In genomic region chr6:122602992-122603322, GRCm38 (mm10) we compare ENCODE assay signal across 8 mouse cellular contexts. TPM values are rescaled to one million over a fixed set of nuclear protein-coding genes. Genes with fewer than 3 reads are reported as not detected.
DNase-seq lines count a peak whose midpoint lies in the region; ATAC-seq lines count a peak whose summit lies in the region.

No protein-coding gene starts in this region.

- no peak for ATAC-seq in forebrain, embryonic 11.5 days (replicated peaks; ENCODE audit: low FRiP score)
- ATAC-seq in heart, embryonic 14.5 days (ENCODE audit: insufficient number of reproducible peaks, insufficient read depth, low FRiP score, low read depth), result no peak

- H3K27ac ChIP-seq in forebrain, embryonic 10.5 days, result no peak overlapping the region
- H3K27ac ChIP-seq in forebrain, embryonic 11.5 days (ENCODE audit: low read depth, low read length), result no peak overlapping the region
- peak overlapping the region in 1 of 2 experiments; percentile 52; a peak in 1 of 4 replicates for H3K27ac ChIP-seq in heart, embryonic 14.5 days (replicated peaks in 1 of 2; ENCODE audit: control insufficient read depth in 1 of 2, insufficient read depth in 1 of 2, low read depth in 2 of 2, low read length in 2 of 2)

- H3K9me3 ChIP-seq in forebrain, embryonic 10.5 days, result no peaks in the 10 kb centered on the region
- H3K9me3 ChIP-seq in forebrain, embryonic 11.5 days (ENCODE audit: control insufficient read depth, low read length), result no peaks in the 10 kb centered on the region
- no peaks in the 10 kb centered on the region for H3K9me3 ChIP-seq in heart, embryonic 14.5 days (ENCODE audit: control insufficient read depth, low read length)

- no peak for DNase-seq in forebrain, embryonic 10.5 days (ENCODE audit: extremely low spot score, low spot score)
- DNase-seq in forebrain, embryonic 11.5 days (ENCODE audit: low spot score), result no peak
- peak; percentile 49 for DNase-seq in CD4-positive, CD25-positive, alpha-beta regulatory T cell, adult 2 months (ENCODE audit: low read depth, low spot score)
- peak; percentile 17 for DNase-seq in lung, postnatal 10 days
- DNase-seq in right cerebral cortex, adult 2 months (ENCODE audit: low spot score in 2 of 2), result no peak
- DNase-seq in T-cell, adult 2 months (ENCODE audit: low spot score), result no peak
- no peak for DNase-seq in kidney, adult 11 months

- H3K4me2 ChIP-seq in forebrain, embryonic 11.5 days (ENCODE audit: low read depth, low read length, severe bottlenecking), result no peak overlapping the region
- peak overlapping the region; percentile 79 for H3K4me2 ChIP-seq in heart, embryonic 14.5 days (ENCODE audit: low read length)

- H3K27me3 ChIP-seq in forebrain, embryonic 10.5 days (ENCODE audit: poor library complexity, severe bottlenecking), result no peaks in the 10 kb centered on the region
- no peaks in the 10 kb centered on the region for H3K27me3 ChIP-seq in forebrain, embryonic 11.5 days (ENCODE audit: control insufficient read depth, insufficient read depth, low read length)
- no peaks in the 10 kb centered on the region for H3K27me3 ChIP-seq in heart, embryonic 14.5 days (ENCODE audit: control insufficient read depth, insufficient read depth, low read length)

- H3K4me1 ChIP-seq in forebrain, embryonic 10.5 days, result peaks cover 9% of the 10 kb centered on the region
- H3K4me1 ChIP-seq in forebrain, embryonic 11.5 days (replicated peaks; ENCODE audit: control insufficient read depth, insufficient read depth, low read length), result no peaks in the 10 kb centered on the region
- no peaks in the 10 kb centered on the region for H3K4me1 ChIP-seq in heart, embryonic 14.5 days (ENCODE audit: control insufficient read depth in 2 of 2, insufficient read depth in 2 of 2, low read length in 2 of 2)

- no peaks in the 10 kb centered on the region for H3K36me3 ChIP-seq in forebrain, embryonic 10.5 days (replicated peaks)
- no peaks in the 10 kb centered on the region for H3K36me3 ChIP-seq in forebrain, embryonic 11.5 days (ENCODE audit: control insufficient read depth, insufficient read depth, low read length)
- H3K36me3 ChIP-seq in heart, embryonic 14.5 days (ENCODE audit: control insufficient read depth, insufficient read depth, low read length), result no peaks in the 10 kb centered on the region

- WGBS in forebrain, embryonic 10.5 days, result 74% methylated on average over 1 of the region's 1 CpGs
- 56% methylated on average over 1 of the region's 1 CpGs for WGBS in forebrain, embryonic 11.5 days
- 32% methylated on average over 1 of the region's 1 CpGs for WGBS in heart, embryonic 14.5 days

- no peak overlapping the region for H3K9ac ChIP-seq in forebrain, embryonic 11.5 days (ENCODE audit: low read length)
- peak overlapping the region; percentile 75; the same call in 1 of the 2 replicates for H3K9ac ChIP-seq in heart, embryonic 14.5 days (ENCODE audit: low read length)

- peak overlapping the region; percentile 52; the same call in 1 of the 2 replicates for H3K4me3 ChIP-seq in forebrain, embryonic 10.5 days
- H3K4me3 ChIP-seq in forebrain, embryonic 11.5 days (ENCODE audit: low read depth, low read length), result no peak overlapping the region
- peak overlapping the region in 1 of 2 experiments; percentile 57; a peak in 2 of 4 replicates for H3K4me3 ChIP-seq in heart, embryonic 14.5 days (ENCODE audit: control insufficient read depth in 1 of 2, insufficient read depth in 1 of 2, low read depth in 1 of 2, low read length in 2 of 2)

RNA-seq across cellular contexts. Expression of gene Apobec1, which starts 0.7 kb away (rescaled TPM):
- polyA plus RNA-seq in forebrain, embryonic 10.5 days (2016; fragmentation: Nextera tagmentation; extraction: Ambion mirVana), result 1.4 and 1.5 TPM in 2 replicates
- 1.2 and 1.7 TPM in 2 replicates for polyA plus RNA-seq in forebrain, embryonic 11.5 days (2014; fragmentation: Nextera tagmentation; extraction: Ambion mirVana)
- polyA plus RNA-seq in heart, embryonic 14.5 days (2014; fragmentation: Nextera tagmentation; extraction: Ambion mirVana), result 4.9 and 6.0 TPM in 2 replicates

RNA-seq across cellular contexts. Expression of gene Gdf3, which starts 6.9 kb away (rescaled TPM):
- 0.09 TPM in 1 of 2 replicates, not detected in the other for polyA plus RNA-seq in forebrain, embryonic 10.5 days (2016; fragmentation: Nextera tagmentation; extraction: Ambion mirVana)
- polyA plus RNA-seq in forebrain, embryonic 11.5 days (2014; fragmentation: Nextera tagmentation; extraction: Ambion mirVana), result 0.11 TPM in 1 of 2 replicates, not detected in the other
- polyA plus RNA-seq in heart, embryonic 14.5 days (2014; fragmentation: Nextera tagmentation; extraction: Ambion mirVana), result 0.18 and 0.46 TPM in 2 replicates

RNA-seq across cellular contexts. Expression of gene Dppa3, which starts 23.3 kb away (rescaled TPM):
- polyA plus RNA-seq in forebrain, embryonic 10.5 days (2016; fragmentation: Nextera tagmentation; extraction: Ambion mirVana), result not detected in 2 replicates
- not detected in 2 replicates for polyA plus RNA-seq in forebrain, embryonic 11.5 days (2014; fragmentation: Nextera tagmentation; extraction: Ambion mirVana)
- polyA plus RNA-seq in heart, embryonic 14.5 days (2014; fragmentation: Nextera tagmentation; extraction: Ambion mirVana), result 0.42 TPM in 1 of 2 replicates, not detected in the other

RNA-seq across cellular contexts. Expression of gene Aicda, which starts 49.4 kb away (rescaled TPM):
- not detected in 2 replicates for polyA plus RNA-seq in forebrain, embryonic 10.5 days (2016; fragmentation: Nextera tagmentation; extraction: Ambion mirVana)
- polyA plus RNA-seq in forebrain, embryonic 11.5 days (2014; fragmentation: Nextera tagmentation; extraction: Ambion mirVana), result not detected in 2 replicates
- not detected in 2 replicates for polyA plus RNA-seq in heart, embryonic 14.5 days (2014; fragmentation: Nextera tagmentation; extraction: Ambion mirVana)

Comparison
In these comparisons a context has a peak if more than half of its experiments do, and no peak if none do; other contexts are left out.
1. DNase-seq: peak in CD4-positive, CD25-positive, alpha-beta regulatory T cell, adult 2 months (single experiment) and lung, postnatal 10 days (single experiment); none in forebrain, embryonic 10.5 days (single experiment), forebrain, embryonic 11.5 days (single experiment), right cerebral cortex, adult 2 months (0 of 2), T-cell, adult 2 months (single experiment) and kidney, adult 11 months (single experiment).